Mouse (Mus musculus): ENCODE data around the gene Bhlha15. TPM values are rescaled to one million over a fixed set of nuclear protein-coding genes. Genes with fewer than 3 reads are reported as not detected.

Gene Bhlha15
- polyA plus RNA-seq, 1 experiment from 2014 or later = 0.05 TPM

GRCm38 (mm10) chr5:144218061-144218460 lies 28.0 kb downstream of the Bhlha15 start:
- ATAC-seq (ENCODE audit: insufficient number of reproducible peaks, insufficient read depth, low FRiP score, low TSS enrichment, low read depth) = no peak
- no peak overlapping the region for H3K9ac ChIP-seq (replicated peaks)
- H3K27me3 ChIP-seq = no peaks in the 10 kb centered on the region
- no peak overlapping the region for H3K27ac ChIP-seq
- no peak overlapping the region for H3K4me2 ChIP-seq
- peaks cover 17% of the 10 kb centered on the region for H3K4me1 ChIP-seq (replicated peaks)
- no peak overlapping the region for H3K4me3 ChIP-seq (replicated peaks)
- 87% methylated on average over 7 of the region's 7 CpGs for WGBS
- H3K36me3 ChIP-seq = peaks cover 16% of the 10 kb centered on the region
- H3K9me3 ChIP-seq = no peaks in the 10 kb centered on the region

DNA sequence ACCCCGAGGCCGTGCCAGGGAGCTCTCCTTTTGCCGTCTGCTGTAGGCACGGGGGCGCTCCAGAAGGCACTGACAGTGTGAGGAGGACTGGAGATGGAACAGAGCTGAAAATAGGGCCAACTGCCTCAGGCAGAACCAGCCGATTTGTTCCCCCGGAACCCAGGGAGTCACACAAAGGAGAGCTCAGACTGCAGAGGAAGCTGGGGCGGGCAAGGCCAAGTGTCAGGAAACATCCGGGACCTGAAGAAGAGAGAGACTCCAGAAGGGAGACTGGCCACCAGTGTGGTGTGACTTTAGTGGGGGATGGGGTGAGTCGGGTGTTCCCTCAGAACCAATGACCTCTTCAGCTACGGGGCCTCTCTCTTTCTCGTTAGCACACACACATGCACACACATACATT lies 29.2 kb downstream of the Bhlha15 start:
- WGBS = 76% methylated on average over 12 of the region's 12 CpGs
- Histone ChIP-seq H3K4me1 (replicated peaks) (peaks cover 21% of the 10 kb centered on the region), H3K36me3 (peaks cover 6% of the 10 kb centered on the region; the same call in 1 of the 2 replicates)

GRCm38 (mm10) chr5:144219936-144220335 lies 29.9 kb downstream of the Bhlha15 start:
- ATAC-seq (ENCODE audit: insufficient number of reproducible peaks, insufficient read depth, low FRiP score, low TSS enrichment, low read depth) = no peak
- H3K27me3 ChIP-seq = no peaks in the 10 kb centered on the region
- no peak overlapping the region for H3K4me2 ChIP-seq
- H3K4me3 ChIP-seq (replicated peaks) = no peak overlapping the region
- H3K36me3 ChIP-seq = peaks cover 3% of the 10 kb centered on the region; the same call in 1 of the 2 replicates
- H3K9me3 ChIP-seq = no peaks in the 10 kb centered on the region
- H3K9ac ChIP-seq (replicated peaks) = no peak overlapping the region
- H3K4me1 ChIP-seq (replicated peaks) = peaks cover 24% of the 10 kb centered on the region
- WGBS = 85% methylated on average over 5 of the region's 5 CpGs
- no peak overlapping the region for H3K27ac ChIP-seq

More for the DNA sequence above, 29.2 kb downstream of the Bhlha15 start:
- Histone ChIP-seq H3K9ac (replicated peaks) (no peak overlapping the region), H3K4me3 (replicated peaks) (no peak overlapping the region), H3K9me3 (no peaks in the 10 kb centered on the region), H3K27me3 (no peaks in the 10 kb centered on the region), H3K27ac (no peak overlapping the region), H3K4me2 (no peak overlapping the region)
- no peak for ATAC-seq (ENCODE audit: insufficient number of reproducible peaks, insufficient read depth, low FRiP score, low TSS enrichment, low read depth)

GRCm38 (mm10) chr5:144221305-144221704 lies 31.2 kb downstream of the Bhlha15 start:
- H3K4me1 ChIP-seq (replicated peaks) = peaks cover 24% of the 10 kb centered on the region
- ATAC-seq (ENCODE audit: insufficient number of reproducible peaks, insufficient read depth, low FRiP score, low TSS enrichment, low read depth) = no peak
- WGBS = 59% methylated on average over 4 of the region's 4 CpGs
- H3K27ac ChIP-seq = 0 out of 2 replicates have a peak overlapping the region, but pooled peaks have one; percentile 7
- no peaks in the 10 kb centered on the region for H3K27me3 ChIP-seq
- no peaks in the 10 kb centered on the region for H3K9me3 ChIP-seq
- no peak overlapping the region for H3K9ac ChIP-seq (replicated peaks)
- no peak overlapping the region for H3K4me2 ChIP-seq
- H3K36me3 ChIP-seq = no peaks in the 10 kb centered on the region
- H3K4me3 ChIP-seq (replicated peaks) = no peak overlapping the region

DNA sequence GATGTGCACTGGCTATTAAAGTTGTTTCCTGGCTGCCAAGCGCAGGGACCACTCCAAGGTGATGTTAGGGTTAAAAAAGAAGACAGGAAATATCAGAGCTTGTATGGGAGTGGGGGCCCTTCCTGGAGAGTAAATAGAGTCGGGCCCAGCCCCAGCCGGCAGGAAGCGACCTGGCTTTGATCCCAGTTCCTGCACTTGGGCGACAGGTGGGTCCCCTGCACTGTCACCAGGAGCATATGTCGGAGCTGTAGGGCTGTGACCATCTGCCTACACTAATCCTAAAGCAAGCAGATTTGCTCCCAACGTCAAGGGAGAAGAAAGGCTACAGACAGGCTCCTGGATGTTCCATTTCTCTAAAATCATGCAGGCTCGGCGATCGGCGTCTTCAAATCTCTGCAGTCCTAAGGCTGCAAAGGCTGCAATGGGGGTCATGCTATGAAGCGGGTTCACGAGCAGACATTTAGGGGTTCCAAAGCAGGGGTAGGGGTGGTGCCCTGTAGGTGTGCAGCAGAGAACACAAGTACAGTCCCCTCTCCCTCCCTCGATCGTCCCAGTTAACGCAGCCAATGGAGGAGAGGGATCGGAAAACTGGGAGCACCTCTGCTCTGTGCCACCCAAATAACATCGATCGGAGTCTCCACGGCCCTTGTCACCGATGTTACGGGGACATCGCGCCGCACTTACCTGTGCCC lies 32.9 kb downstream of the Bhlha15 start:
- Histone ChIP-seq H3K4me2 (peak overlapping the region; percentile 84), H3K4me3 (replicated peaks) (peak overlapping the region; percentile 66), H3K27me3 (no peaks in the 10 kb centered on the region), H3K4me1 (replicated peaks) (peaks cover 24% of the 10 kb centered on the region), H3K9me3 (no peaks in the 10 kb centered on the region), H3K36me3 (no peaks in the 10 kb centered on the region), H3K9ac (replicated peaks) (peak overlapping the region; percentile 68), H3K27ac (no peak overlapping the region)
- 1% methylated on average over 25 of the region's 25 CpGs for WGBS
- ATAC-seq (ENCODE audit: insufficient number of reproducible peaks, insufficient read depth, low FRiP score, low TSS enrichment, low read depth) = peak; percentile 60; the same call in 1 of the 2 replicates

DNA sequence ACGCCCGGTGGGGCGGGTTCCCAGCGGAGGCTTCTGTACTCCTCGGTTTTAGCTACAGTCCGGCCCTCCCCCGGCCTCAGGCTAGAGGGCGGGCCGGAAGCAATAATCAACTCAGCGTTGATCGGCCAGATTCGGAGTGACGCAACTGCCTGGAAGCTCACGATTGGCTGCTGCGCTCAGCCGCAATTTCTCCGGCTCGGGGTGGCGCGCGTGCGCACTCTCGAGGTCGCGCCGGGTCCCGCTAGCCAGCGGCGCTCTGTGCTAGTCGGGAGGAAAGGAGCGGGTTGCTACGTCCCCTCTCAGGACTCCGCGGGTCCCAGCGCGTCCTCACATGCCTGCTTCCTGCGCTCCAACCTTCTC lies 33.4 kb downstream of the Bhlha15 start, which contains the start of gene Tecpr1:
Gene Tecpr1, minus strand, starts transcription at position 113 of the 360 bp plus-strand sequence.
- Histone ChIP-seq H3K27ac (peak within 1 kb of the TSS; percentile 78; the same call in 1 of the 2 replicates), H3K4me1 (replicated peaks) (peaks cover 24% of the 10 kb centered on the region), H3K27me3 (no peaks in the 10 kb centered on the region), H3K36me3 (no peaks in the 10 kb centered on the region), H3K9me3 (no peaks in the 10 kb centered on the region), H3K9ac (replicated peaks) (peak within 1 kb of the TSS; percentile 68), H3K4me3 (replicated peaks) (peak within 1 kb of the TSS; percentile 66), H3K4me2 (peak within 1 kb of the TSS; percentile 84)
- ATAC-seq (ENCODE audit: insufficient number of reproducible peaks, insufficient read depth, low FRiP score, low TSS enrichment, low read depth) = peak; percentile 95
- WGBS = under 1% methylated on average over 35 of the region's 37 CpGs

GRCm38 (mm10) chr5:144223899-144224816 lies 34.1 kb downstream of the Bhlha15 start:
- ATAC-seq (ENCODE audit: insufficient number of reproducible peaks, insufficient read depth, low FRiP score, low TSS enrichment, low read depth) = no peak
- peak overlapping the region; percentile 66 for H3K4me3 ChIP-seq (replicated peaks)
- H3K9ac ChIP-seq (replicated peaks) = peak overlapping the region; percentile 67
- H3K9me3 ChIP-seq = no peaks in the 10 kb centered on the region
- H3K4me1 ChIP-seq (replicated peaks) = peaks cover 24% of the 10 kb centered on the region
- H3K36me3 ChIP-seq = no peaks in the 10 kb centered on the region
- H3K27me3 ChIP-seq = no peaks in the 10 kb centered on the region
- 22% methylated on average over 18 of the region's 18 CpGs for WGBS
- H3K27ac ChIP-seq = peak overlapping the region; percentile 78; the same call in 1 of the 2 replicates
- H3K4me2 ChIP-seq = peak overlapping the region; percentile 84

DNA sequence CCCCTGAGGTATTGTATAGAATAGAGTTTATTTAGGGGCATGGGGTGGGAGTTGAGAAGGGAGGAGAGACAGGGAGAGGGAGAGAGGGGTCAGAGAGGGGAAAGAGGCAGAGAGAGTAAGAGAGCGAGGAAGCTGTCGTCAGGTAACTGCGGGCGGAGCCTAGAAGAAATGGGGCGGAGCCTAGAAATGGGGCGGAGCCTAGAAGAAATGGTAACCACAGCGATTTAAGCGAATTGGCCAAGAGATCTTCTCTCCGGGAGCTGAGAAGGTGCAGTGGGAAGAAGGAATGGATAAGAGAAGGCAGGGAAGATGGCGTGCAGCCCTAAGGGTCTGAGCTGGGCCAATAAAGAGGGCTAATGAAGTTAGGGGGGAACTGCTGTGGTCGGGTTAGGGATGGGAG lies 36.1 kb downstream of the Bhlha15 start:
- H3K27ac ChIP-seq = no peak overlapping the region
- WGBS = 28% methylated on average over 11 of the region's 11 CpGs
- ATAC-seq (ENCODE audit: insufficient number of reproducible peaks, insufficient read depth, low FRiP score, low TSS enrichment, low read depth) = no peak

DNA sequence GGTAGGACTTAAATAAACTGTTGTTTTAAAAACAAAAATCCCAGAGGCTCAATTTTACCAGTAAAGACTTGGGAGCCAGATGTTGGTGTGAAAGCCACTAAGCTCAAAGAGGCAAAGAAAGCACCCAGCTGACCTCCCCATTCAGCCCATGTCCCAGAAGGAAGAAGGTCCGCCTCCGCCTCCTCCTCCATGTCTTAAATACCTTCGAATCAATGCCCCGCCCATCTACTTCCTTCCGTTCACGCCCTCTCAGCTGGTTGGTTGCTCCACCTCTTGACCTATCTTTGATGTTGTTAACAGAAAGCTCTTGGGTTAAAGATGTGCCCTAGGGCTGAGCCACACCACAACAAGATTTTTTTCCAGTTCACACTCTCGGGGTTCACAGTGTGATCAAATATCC lies 40.1 kb downstream of the Bhlha15 start:
- 87% methylated on average over 7 of the region's 7 CpGs for WGBS
- Histone ChIP-seq H3K36me3 (no peaks in the 10 kb centered on the region), H3K9me3 (no peaks in the 10 kb centered on the region), H3K4me1 (replicated peaks) (no peaks in the 10 kb centered on the region), H3K27ac (no peak overlapping the region), H3K4me2 (no peak overlapping the region), H3K27me3 (no peaks in the 10 kb centered on the region), H3K9ac (replicated peaks) (no peak overlapping the region), H3K4me3 (replicated peaks) (no peak overlapping the region)
- ATAC-seq (ENCODE audit: insufficient number of reproducible peaks, insufficient read depth, low FRiP score, low TSS enrichment, low read depth) = no peak

More for the DNA sequence above, 36.1 kb downstream of the Bhlha15 start:
- H3K4me2 ChIP-seq = no peak overlapping the region
- H3K4me3 ChIP-seq (replicated peaks) = no peak overlapping the region
- peaks cover 23% of the 10 kb centered on the region for H3K4me1 ChIP-seq (replicated peaks)
- H3K36me3 ChIP-seq = no peaks in the 10 kb centered on the region
- H3K9me3 ChIP-seq = no peaks in the 10 kb centered on the region
- no peak overlapping the region for H3K9ac ChIP-seq (replicated peaks)
- H3K27me3 ChIP-seq = no peaks in the 10 kb centered on the region

- no peak for ATAC-seq (ENCODE audit: insufficient number of reproducible peaks, insufficient read depth, low FRiP score, low TSS enrichment, low read depth)
- Histone ChIP-seq H3K27me3 (no peaks in the 10 kb centered on the region), H3K9ac (replicated peaks) (no peak overlapping the region), H3K9me3 (no peaks in the 10 kb centered on the region), H3K36me3 (no peaks in the 10 kb centered on the region), H3K4me2 (no peak overlapping the region), H3K4me3 (replicated peaks) (no peak overlapping the region), H3K4me1 (replicated peaks) (no peaks in the 10 kb centered on the region), H3K27ac (no peak overlapping the region)
- WGBS = 77% methylated on average over 1 of the region's 1 CpGs
These were observed 41.3 kb downstream of the Bhlha15 start for GRCm38 (mm10) chr5:144231410-144231809.

DNA sequence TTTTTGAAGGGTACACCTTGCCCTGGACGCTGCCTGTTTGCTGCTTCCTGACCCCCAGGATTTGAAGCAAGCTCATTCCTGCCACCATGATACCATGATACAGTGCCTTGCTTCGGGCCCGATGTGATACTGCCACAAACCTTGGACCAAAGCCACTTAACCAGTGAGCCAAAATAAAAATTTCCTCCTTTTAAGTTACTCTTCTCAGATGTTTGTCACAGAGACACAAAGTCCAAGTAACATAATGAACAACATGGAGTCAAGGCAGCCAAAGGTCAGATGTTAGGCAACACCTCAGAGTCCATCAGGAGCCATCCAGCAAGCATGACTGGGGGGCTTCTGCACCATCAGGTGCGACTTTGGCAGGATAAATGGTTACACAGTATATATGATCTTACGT lies 42.4 kb downstream of the Bhlha15 start:
- no peak for ATAC-seq (ENCODE audit: insufficient number of reproducible peaks, insufficient read depth, low FRiP score, low TSS enrichment, low read depth)
- Histone ChIP-seq H3K36me3 (no peaks in the 10 kb centered on the region), H3K4me1 (replicated peaks) (no peaks in the 10 kb centered on the region), H3K9ac (replicated peaks) (no peak overlapping the region), H3K4me3 (replicated peaks) (no peak overlapping the region), H3K4me2 (no peak overlapping the region), H3K27me3 (no peaks in the 10 kb centered on the region), H3K9me3 (no peaks in the 10 kb centered on the region), H3K27ac (no peak overlapping the region)
- WGBS = 81% methylated on average over 5 of the region's 5 CpGs
